Mouse (Mus musculus) lung, embryonic 16.5 days (tissue): ENCODE measurements around the gene Mgat5. TPM values are rescaled to one million over a fixed set of nuclear protein-coding genes. Genes with fewer than 3 reads are reported as not detected.

Experiments
- ATAC-seq: fragments of 200-750 bp; cut with Nextera tagmentation; 2 replicates; pipeline ENCODE4 v1.8.0; 2017; ENCODE audit warnings: low read depth, mild to moderate bottlenecking, moderate library complexity
- H3K27ac ChIP-seq: fragments of 300-500 bp; sonication (generic); 2 replicates; pipeline ENCODE4 v1.5.1; 2014; ENCODE audit warnings: mild to moderate bottlenecking, control low read depth, low read length
- H3K27me3 ChIP-seq: fragments of 300-500 bp; sonication (generic); 2 replicates; pipeline ENCODE4 v1.6.1; 2014; ENCODE audit warnings: low read depth, low read length, mixed read lengths; ENCODE audit not compliant: control insufficient read depth, insufficient read depth
- H3K36me3 ChIP-seq: fragments of 300-500 bp; sonication (generic); 2 replicates; pipeline ENCODE4 v1.6.1; 2014; ENCODE audit warnings: low read length; ENCODE audit not compliant: control insufficient read depth, insufficient read depth
- H3K4me1 ChIP-seq: fragments of 300-500 bp; sonication (generic); replicated peaks from 2 replicates; pipeline ENCODE4 v1.6.1; 2014; ENCODE audit warnings: low read length, mixed read lengths; ENCODE audit not compliant: control insufficient read depth, insufficient read depth
- H3K4me2 ChIP-seq: fragments of 300-500 bp; sonication (generic); 2 replicates; pipeline ENCODE4 v1.6.1; 2014; ENCODE audit warnings: low read depth, low read length, control low read depth
- H3K4me3 ChIP-seq: fragments of 300-500 bp; sonication (generic); 2 replicates; pipeline ENCODE4 v1.5.1; 2014; ENCODE audit warnings: mild to moderate bottlenecking, low read length, control low read depth
- H3K9ac ChIP-seq: fragments of 300-500 bp; sonication (generic); 2 replicates; pipeline ENCODE4 v1.6.1; 2014; ENCODE audit warnings: low read length, control low read depth
- H3K9me3 ChIP-seq: fragments of 300-500 bp; sonication (generic); 2 replicates; pipeline ENCODE4 v1.6.1; 2016; ENCODE audit warnings: low read length; ENCODE audit not compliant: control insufficient read depth
- WGBS: fragments of 180-500 bp; shearing (Covaris S2); extraction: QIAGEN DNeasy Blood & Tissue Kit; methylation state at CpG from one replicate; pipeline ENCODE4 v1.1.7; 2014; 5-methylcytosine and 5-hydroxymethylcytosine counted together
- polyA plus RNA-seq: library from polyadenylated mRNA; unstranded; fragments of >200 nt; fragmentation: Nextera tagmentation; extraction: Ambion mirVana; gene quantifications from 2 replicates; pipeline ENCODE4 v1.2.1, GENCODE M21; 2015

Mgat5 gene
- polyA plus RNA-seq, 1 experiment from 2014 or later, result 4.1 TPM

- Histone ChIP-seq H3K4me2 (no peak overlapping the region), H3K4me3 (no peak overlapping the region), H3K9ac (no peak overlapping the region), H3K4me1 (no peaks in the 10 kb centered on the region), H3K9me3 (no peaks in the 10 kb centered on the region), H3K36me3 (no peaks in the 10 kb centered on the region), H3K27ac (no peak overlapping the region), H3K27me3 (no peaks in the 10 kb centered on the region)
- 80% methylated on average over 10 of the region's 10 CpGs for WGBS
- no peak for ATAC-seq
Measured at GRCm38 (mm10) chr1:127507042-127507650, 302.3 kb downstream of the Mgat5 start.

DNA sequence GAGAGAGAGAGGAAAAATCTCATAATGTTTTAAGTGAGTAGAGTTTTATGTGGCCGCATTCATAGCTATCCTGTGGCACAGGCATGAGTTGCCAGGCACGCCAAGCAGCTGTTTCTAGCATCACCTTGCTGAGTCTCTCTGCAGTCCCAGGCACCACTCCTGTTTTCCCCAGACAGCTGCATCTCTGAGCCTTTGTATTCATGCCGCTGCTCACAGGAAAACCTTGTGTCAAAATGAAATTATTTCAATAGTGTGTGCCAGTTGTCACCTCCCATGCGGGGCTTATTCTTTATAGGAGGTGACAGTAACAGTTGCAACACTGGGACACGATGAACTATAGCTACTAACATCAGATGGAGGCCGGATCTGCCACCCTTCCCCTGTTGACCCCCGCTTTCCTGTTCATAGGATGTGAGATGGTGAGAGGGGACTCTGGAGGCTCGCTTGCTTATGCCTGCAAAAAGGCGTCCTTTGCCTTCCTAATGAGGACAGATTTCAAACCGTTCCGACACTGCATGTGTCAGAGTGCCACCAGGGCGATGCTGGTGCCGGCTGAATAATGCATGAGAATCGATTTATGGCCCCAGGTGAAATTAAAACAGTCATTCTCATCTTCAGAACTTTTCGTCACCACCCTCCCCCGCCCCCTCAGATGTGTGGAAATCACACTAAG lies 303.4 kb downstream of the Mgat5 start:
- Histone ChIP-seq H3K27ac (no peak overlapping the region), H3K27me3 (no peaks in the 10 kb centered on the region), H3K9me3 (no peaks in the 10 kb centered on the region), H3K4me1 (no peaks in the 10 kb centered on the region), H3K9ac (no peak overlapping the region), H3K4me3 (no peak overlapping the region), H3K36me3 (no peaks in the 10 kb centered on the region), H3K4me2 (no peak overlapping the region)
- ATAC-seq, result no peak
- 72% methylated on average over 16 of the region's 16 CpGs for WGBS

- H3K27me3 ChIP-seq, result no peaks in the 10 kb centered on the region
- H3K9me3 ChIP-seq, result no peaks in the 10 kb centered on the region
- H3K4me2 ChIP-seq, result no peak overlapping the region
- no peak for ATAC-seq
- H3K27ac ChIP-seq, result no peak overlapping the region
- WGBS, result 80% methylated on average over 8 of the region's 8 CpGs
- H3K4me3 ChIP-seq, result no peak overlapping the region
- no peaks in the 10 kb centered on the region for H3K36me3 ChIP-seq
- H3K9ac ChIP-seq, result no peak overlapping the region
- H3K4me1 ChIP-seq, result no peaks in the 10 kb centered on the region
Measured at GRCm38 (mm10) chr1:127508921-127509320, 304.1 kb downstream of the Mgat5 start.

DNA sequence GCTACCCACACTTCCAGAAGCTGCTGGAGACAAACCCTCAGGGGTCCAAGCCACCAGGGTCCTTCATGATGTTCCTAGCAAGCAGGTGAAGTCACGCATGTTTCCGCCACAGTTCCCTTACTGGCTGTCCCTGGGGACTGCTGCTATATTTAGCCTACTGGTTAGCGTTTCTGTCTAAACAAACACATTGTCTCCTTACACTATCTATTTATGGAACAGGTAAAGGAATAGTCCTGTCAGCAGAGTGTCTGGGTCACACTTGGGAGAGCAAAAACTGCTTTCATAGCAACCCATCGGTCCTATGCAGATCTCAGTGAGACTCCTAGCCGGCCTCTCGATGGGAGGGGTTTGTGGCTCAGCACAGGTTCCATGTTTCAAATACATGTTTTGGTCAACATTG lies 306.5 kb downstream of the Mgat5 start:
- no peaks in the 10 kb centered on the region for H3K4me1 ChIP-seq
- 0 out of 2 replicates have a peak, but pooled peaks cover 3% of the 10 kb centered on the region for H3K9me3 ChIP-seq
- H3K27me3 ChIP-seq, result no peaks in the 10 kb centered on the region
- 80% methylated on average over 6 of the region's 6 CpGs for WGBS
- no peak for ATAC-seq
- no peak overlapping the region for H3K4me3 ChIP-seq
- H3K36me3 ChIP-seq, result no peaks in the 10 kb centered on the region
- no peak overlapping the region for H3K27ac ChIP-seq
- no peak overlapping the region for H3K4me2 ChIP-seq
- H3K9ac ChIP-seq, result no peak overlapping the region

- no peaks in the 10 kb centered on the region for H3K27me3 ChIP-seq
Measured at GRCm38 (mm10) chr1:127512709-127513108, 307.9 kb downstream of the Mgat5 start.

GRCm38 (mm10) chr1:127513140-127513539 lies 308.3 kb downstream of the Mgat5 start:
- no peak overlapping the region for H3K27ac ChIP-seq
- no peak overlapping the region for H3K4me3 ChIP-seq
- H3K36me3 ChIP-seq, result no peaks in the 10 kb centered on the region
- H3K27me3 ChIP-seq, result no peaks in the 10 kb centered on the region
- H3K4me2 ChIP-seq, result no peak overlapping the region
- no peak for ATAC-seq
- 82% methylated on average over 8 of the region's 8 CpGs for WGBS
- no peaks in the 10 kb centered on the region for H3K4me1 ChIP-seq
- H3K9me3 ChIP-seq, result 0 out of 2 replicates have a peak, but pooled peaks cover 3% of the 10 kb centered on the region
- no peak overlapping the region for H3K9ac ChIP-seq

More at GRCm38 (mm10) chr1:127512709-127513108, 307.9 kb downstream of the Mgat5 start:
- Histone ChIP-seq H3K36me3 (no peaks in the 10 kb centered on the region), H3K4me2 (no peak overlapping the region), H3K27ac (no peak overlapping the region), H3K9me3 (0 out of 2 replicates have a peak, but pooled peaks cover 3% of the 10 kb centered on the region), H3K4me3 (no peak overlapping the region), H3K4me1 (no peaks in the 10 kb centered on the region), H3K9ac (no peak overlapping the region)
- no peak for ATAC-seq
- WGBS, result 73% methylated on average over 6 of the region's 6 CpGs

GRCm38 (mm10) chr1:127513664-127514063 lies 308.8 kb downstream of the Mgat5 start:
- no peak overlapping the region for H3K4me3 ChIP-seq
- ATAC-seq, result no peak
- H3K4me1 ChIP-seq, result no peaks in the 10 kb centered on the region
- WGBS, result 80% methylated on average over 3 of the region's 3 CpGs
- no peak overlapping the region for H3K27ac ChIP-seq
- H3K27me3 ChIP-seq, result no peaks in the 10 kb centered on the region
- H3K9ac ChIP-seq, result no peak overlapping the region
- no peaks in the 10 kb centered on the region for H3K36me3 ChIP-seq
- no peak overlapping the region for H3K4me2 ChIP-seq
- 0 out of 2 replicates have a peak, but pooled peaks cover 3% of the 10 kb centered on the region for H3K9me3 ChIP-seq

GRCm38 (mm10) chr1:127514479-127514878 lies 309.7 kb downstream of the Mgat5 start:
- no peak for ATAC-seq
- no peak overlapping the region for H3K4me3 ChIP-seq
- H3K4me2 ChIP-seq, result no peak overlapping the region
- H3K36me3 ChIP-seq, result no peaks in the 10 kb centered on the region
- H3K9ac ChIP-seq, result no peak overlapping the region
- H3K9me3 ChIP-seq, result 0 out of 2 replicates have a peak, but pooled peaks cover 3% of the 10 kb centered on the region
- WGBS, result 57% methylated on average over 3 of the region's 3 CpGs
- no peaks in the 10 kb centered on the region for H3K27me3 ChIP-seq
- H3K4me1 ChIP-seq, result no peaks in the 10 kb centered on the region
- H3K27ac ChIP-seq, result no peak overlapping the region

DNA sequence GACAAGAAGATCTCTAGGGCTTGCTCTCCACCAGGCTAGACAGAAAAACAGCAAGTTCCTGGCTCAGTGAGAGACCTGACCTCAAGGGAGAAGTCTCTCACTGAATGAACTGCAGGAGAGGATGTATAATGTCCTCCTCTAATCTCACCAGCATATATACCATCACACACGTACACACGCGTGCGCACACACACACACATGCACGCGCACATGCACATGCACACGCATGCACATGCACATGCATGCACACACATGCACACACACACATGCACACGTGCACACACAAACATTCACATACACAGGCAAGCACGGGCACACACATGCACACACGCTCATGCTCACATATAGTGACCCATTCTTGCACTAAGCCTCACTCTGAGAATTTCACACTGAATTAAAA lies 310.1 kb downstream of the Mgat5 start:
- Histone ChIP-seq H3K36me3 (no peaks in the 10 kb centered on the region), H3K4me1 (no peaks in the 10 kb centered on the region), H3K9me3 (0 out of 2 replicates have a peak, but pooled peaks cover 3% of the 10 kb centered on the region), H3K4me2 (no peak overlapping the region), H3K9ac (no peak overlapping the region), H3K27me3 (no peaks in the 10 kb centered on the region), H3K27ac (no peak overlapping the region), H3K4me3 (no peak overlapping the region)
- WGBS, result 95% methylated on average over 10 of the region's 10 CpGs
- no peak for ATAC-seq
